Mouse (Mus musculus): ENCODE measurements around the gene Usp48. TPM values are rescaled to one million over a fixed set of nuclear protein-coding genes. Genes with fewer than 3 reads are reported as not detected.

The Usp48 gene
- total RNA-seq, 4 experiments from 2014 or later, result 29.2 to 39.0 (median 33.6) TPM

DNA sequence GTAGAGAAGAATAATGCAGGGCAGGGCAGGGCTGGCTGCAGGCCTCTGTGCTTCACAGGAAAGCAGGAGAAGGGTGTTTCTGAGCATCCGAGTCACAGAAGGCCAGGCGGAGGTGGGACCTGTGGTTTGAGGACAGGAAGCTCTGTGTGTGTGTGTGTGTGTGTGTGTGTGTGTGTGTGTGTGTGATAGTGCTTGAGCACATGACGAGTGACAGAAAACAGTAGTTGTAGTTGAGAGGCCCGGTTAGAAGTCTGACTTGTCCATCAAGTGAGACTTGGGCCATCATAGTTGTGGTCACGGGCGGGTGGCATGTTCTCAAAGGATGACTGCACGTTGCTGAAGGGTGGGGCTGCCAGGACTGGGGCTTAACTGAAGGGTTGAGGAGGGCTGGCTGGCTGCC is 16.1 kb downstream of the Usp48 start:
- no peak for DNase-seq (ENCODE audit: low spot score)

- no peak for DNase-seq (ENCODE audit: low spot score)
Measured at GRCm38 (mm10) chr4:137610256-137610655, 16.7 kb downstream of the Usp48 start.

GRCm38 (mm10) chr4:137622847-137623246 is 29.3 kb downstream of the Usp48 start:
- DNase-seq (ENCODE audit: low spot score), result no peak

GRCm38 (mm10) chr4:137627476-137628235 is 34.1 kb downstream of the Usp48 start:
- no peak for DNase-seq (ENCODE audit: low spot score)

DNA sequence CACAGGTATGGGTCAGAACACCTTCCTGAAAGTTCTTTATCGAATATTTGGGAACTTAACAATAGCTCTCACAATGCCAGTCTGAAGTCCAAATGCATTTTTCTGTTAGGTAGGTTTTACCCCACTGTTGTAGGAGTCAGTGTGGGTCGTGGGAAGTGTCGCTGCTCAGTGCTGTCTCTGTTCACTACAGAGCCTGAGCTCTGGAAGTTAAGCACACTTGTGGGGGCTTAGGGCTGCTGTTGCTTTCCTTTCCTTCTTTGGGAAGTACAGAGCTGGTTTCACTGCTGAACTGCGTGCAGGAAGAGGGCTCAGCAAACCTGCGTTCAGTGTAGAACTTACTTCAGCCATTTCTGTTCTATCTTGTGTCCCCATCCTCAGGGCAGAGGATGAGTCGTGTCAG is 34.8 kb downstream of the Usp48 start:
- no peak for DNase-seq (ENCODE audit: low spot score)

DNA sequence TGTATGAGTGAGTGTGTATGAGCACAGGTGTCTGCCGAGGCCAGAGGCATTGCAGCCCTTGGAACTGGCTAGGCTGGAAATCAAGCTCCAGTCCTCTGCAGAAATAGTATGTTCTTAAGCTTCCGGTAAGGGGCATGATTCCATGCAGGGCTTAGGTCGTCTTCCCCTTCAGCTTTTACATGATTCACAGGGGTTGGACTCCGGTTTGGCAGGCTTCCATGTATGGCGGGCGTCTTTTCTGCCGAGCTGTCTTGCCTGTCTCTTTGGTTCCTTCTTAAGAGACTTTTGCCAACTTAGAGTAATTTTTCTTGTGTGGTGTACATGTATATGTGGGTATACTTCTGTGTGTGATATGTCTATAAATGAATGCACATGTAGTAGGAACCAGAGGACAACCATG is 35.8 kb downstream of the Usp48 start:
- DNase-seq (ENCODE audit: low spot score), result no peak

DNA sequence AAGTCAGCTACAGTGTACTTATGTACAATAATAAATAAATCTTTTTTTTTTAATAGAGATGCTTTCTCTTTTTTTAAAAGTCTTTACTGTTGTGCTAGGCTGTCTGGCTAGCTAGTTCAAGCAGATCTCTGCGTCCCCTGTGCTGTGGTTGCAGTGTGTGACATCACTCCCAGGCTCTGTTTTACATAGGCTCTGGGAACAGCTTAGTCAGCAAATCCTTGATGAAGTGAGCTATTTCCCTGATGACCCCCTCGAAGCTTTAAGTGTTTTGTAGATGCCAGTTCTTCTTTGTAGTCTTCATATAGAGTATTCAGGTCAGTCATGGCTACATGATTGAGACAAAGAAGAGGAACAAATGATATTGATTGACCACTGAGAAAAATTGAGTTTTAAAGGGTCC is 36.6 kb downstream of the Usp48 start:
- no peak for DNase-seq (ENCODE audit: low spot score)

DNA sequence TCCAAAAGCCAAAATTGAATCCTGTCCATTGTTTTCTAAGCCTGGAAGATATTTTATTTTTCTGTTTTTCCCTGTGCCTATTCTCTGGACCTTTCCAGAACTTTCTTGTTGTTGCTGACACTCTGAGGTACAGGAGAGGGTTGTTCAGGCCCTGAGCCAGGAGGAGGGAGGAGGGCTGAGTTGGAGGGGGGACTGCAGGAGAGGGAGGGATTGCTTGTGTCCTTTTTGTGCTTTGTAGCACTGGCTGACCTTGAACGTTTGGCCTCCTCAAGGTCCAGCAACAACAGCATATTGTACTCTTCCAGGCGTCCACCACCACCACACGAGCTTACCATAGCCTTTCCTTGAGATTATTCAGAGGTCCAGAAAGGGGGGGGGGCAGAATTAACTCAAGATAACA is 38.0 kb downstream of the Usp48 start:
- DNase-seq (ENCODE audit: low spot score), result no peak

DNA sequence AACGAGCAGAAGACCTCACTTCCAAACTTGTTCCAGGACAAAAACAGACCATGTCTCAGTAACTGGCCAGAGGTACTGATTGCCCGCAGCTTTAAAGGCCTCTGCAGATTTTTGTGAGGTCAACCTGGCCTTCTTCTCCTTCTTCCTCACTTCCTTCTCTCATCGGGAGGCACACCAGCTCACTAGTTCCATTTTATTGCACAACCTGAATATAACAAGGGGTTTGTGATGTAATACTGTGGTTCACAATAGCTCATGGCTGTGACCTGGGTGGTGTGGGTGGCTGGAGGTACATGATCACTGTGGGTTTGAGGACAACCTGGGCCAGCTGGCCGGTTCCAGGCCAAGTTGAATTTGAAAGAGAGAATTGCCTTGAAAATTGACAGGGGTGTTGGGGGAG is 39.8 kb downstream of the Usp48 start:
- DNase-seq (ENCODE audit: low spot score), result no peak

DNA sequence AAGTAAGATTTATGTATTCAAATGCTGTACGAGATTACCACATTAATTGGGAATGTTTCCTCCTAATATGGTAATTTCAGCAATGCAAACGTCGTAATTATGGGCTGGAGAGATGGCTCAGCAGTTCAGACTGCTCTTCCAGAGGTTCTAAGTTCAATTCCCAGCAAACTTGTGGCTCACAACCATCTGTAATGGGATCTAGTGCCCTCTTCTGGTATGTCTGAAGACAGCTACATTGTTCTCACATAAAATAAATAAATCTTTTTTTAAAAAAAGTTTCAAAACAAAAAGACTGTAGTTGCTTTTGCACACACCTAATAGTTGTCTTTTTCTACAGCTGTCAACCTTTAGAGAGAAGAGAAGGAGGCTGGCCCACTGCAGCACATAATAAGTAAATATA is 43.0 kb downstream of the Usp48 start:
- no peak for DNase-seq (ENCODE audit: low spot score)

DNA sequence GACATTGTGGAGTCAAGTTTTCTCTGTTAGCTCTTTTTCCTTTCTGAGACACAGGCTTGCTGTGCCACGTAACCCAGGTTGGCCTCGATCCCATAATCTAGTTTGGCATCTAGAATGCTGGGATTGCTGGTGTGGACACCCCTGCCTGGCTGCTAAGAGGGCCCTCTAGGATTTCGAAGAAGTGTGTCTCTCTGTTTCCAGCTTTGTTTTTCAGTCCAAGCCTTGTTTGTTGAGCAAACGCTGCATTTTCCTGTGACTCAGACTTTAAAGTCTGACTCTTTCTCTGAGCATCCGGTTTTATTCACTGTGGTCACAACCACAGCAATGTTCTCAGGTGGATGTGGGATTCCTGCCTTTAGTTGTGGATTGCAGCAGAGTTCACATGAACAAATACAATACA is 48.0 kb downstream of the Usp48 start:
- DNase-seq (ENCODE audit: low spot score), result no peak

DNA sequence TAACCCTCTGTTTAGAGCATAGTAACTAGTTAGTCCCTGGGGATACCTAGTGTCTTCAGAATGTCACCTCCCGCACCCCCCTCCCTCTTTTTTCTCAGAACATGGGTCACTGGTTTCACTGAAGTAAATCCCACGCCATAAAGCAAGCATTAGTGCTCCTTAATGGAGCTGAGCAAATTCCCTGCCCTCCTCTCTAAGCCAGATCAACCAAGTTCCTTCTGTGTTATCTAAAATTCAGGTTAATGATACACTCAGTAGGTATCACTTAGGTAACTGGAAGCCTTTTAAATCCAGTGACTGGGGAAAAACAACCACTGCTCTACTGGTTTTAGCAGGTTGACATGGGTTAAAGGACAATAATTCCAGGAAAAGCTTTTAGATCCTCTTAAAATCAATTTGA is 48.5 kb downstream of the Usp48 start:
- DNase-seq (ENCODE audit: low spot score), result no peak

GRCm38 (mm10) chr4:137643459-137643858 is 49.9 kb downstream of the Usp48 start:
- DNase-seq (ENCODE audit: low spot score), result no peak

DNA sequence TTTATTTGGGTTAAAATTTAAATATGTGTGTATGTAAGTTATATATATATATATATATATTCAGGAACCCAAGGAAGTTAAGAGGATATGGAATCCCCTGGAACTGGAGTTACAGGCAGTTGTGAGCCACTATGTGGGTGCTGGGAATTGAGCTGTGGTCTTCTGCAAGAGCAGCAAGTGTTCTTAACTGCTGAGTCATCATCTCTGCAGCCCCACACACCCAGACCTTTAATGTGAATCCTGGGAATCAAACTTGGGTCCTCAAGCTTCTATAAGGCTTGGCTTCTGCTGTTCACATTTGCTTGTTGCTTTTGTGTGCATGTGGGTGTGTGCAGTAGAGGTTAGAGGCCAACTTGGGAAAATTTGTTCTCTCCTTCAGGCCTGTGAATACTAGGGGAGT is 52.7 kb downstream of the Usp48 start:
- DNase-seq (ENCODE audit: low spot score), result no peak

DNA sequence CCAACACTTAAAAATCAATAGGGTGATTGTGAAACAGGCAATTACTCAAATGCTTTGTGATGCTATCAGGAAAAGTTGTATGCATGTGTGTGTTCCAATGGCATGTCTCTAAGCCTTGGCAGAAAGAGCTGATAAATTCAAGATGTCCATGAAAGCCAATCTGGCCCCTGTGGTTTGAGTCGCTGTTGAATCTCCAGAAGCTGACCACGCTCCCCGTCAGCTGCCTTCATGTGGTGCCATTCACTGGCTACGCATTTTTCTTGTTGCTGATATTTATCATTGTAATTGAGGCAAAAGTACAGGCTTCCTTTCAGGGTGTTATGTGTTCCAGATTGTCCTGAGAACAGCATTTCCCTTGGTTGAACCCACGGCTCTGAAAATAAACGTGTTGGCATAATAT is 54.1 kb downstream of the Usp48 start:
- no peak for DNase-seq (ENCODE audit: low spot score)

DNA sequence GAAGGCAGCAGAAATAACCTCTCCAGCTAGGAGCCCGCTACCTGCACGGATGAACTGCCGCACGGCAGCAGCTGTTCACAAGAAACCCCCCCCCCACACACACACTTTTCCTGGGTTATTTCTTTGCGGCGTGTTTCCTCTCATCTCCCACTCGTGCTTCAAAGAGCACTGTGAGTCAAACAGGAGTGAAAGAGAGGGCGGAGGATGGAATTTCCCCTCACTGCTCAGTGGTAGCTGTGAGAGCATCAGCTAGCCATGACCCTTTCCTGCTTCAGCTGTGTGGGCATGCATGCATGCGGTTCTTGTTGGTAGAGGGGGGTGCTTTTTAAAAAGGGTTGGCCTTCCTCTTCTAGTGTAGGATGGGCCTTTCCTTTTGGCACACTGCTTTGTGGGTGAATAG is 54.7 kb downstream of the Usp48 start:
- no peak for DNase-seq (ENCODE audit: low spot score)

DNA sequence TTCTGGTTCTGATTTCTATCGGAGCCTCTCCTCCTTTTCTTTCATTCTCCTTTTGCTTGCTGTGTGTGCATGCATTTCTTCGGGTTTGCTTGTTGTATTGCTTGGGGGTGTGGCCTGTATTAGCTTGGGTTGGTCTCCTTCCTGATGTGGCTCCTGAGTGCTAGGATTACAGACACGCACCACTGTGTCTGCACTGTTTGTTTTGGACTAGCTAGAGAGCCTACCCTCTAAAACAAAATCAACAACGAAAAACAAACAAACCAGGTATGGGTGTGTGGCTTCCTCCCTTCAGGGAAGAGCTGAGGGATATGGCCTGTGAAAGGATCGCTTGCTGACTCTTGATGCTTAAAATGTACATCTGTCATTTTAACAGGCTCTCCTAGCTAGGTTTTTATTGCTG is 57.4 kb downstream of the Usp48 start:
- no peak for DNase-seq (ENCODE audit: low spot score)

GRCm38 (mm10) chr4:137652835-137653346 is 59.3 kb downstream of the Usp48 start:
- DNase-seq (ENCODE audit: low spot score), result no peak

- no peak for DNase-seq (ENCODE audit: low spot score)
Measured at GRCm38 (mm10) chr4:137655241-137656031, 61.9 kb downstream of the Usp48 start.

DNA sequence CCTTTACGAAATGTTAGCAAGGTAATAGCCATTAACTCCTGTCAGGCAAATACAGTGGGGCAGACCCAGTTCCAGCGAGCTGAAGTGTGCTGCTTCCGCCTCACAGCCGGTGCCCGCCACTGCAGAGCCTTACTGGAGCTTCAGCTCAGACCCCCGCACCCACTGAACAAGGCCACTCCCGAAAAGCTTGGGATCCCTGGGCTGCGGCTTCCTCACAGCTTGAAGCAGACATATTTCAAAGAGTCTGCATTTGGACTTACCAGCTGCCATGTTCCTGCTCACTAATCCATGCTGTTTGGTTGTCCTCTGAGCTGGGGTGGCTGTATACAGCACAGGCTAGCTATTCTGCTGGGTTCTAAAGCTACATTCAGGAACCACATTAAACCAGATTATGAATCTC is 64.1 kb downstream of the Usp48 start:
- no peak for DNase-seq (ENCODE audit: low spot score)

DNA sequence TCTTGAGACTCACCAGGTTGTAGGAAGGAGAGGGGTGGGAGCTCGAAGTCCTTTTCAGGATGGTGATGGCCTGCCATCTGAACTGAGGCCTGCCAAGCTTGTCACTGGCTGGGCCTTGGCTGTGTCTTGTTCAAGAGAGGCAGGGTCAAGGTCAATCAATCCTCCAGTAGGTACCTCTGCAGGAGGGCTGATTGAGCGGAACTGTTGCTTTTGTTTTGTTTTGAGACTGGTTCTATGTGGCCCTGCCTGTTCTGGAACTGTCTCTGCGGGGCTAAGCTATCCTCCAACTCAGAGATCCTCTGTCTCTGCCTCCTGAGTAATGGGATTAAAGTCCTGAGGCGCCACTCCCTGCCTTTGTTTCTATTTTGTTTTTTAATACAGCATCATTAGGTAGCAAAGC is 66.0 kb downstream of the Usp48 start:
- no peak for DNase-seq (ENCODE audit: low spot score)

- no peak for DNase-seq (ENCODE audit: low spot score)
Measured at GRCm38 (mm10) chr4:137660364-137661077, 67.0 kb downstream of the Usp48 start.
